ENCODE assay signal across 21 mouse cellular contexts in the genomic region with DNA sequence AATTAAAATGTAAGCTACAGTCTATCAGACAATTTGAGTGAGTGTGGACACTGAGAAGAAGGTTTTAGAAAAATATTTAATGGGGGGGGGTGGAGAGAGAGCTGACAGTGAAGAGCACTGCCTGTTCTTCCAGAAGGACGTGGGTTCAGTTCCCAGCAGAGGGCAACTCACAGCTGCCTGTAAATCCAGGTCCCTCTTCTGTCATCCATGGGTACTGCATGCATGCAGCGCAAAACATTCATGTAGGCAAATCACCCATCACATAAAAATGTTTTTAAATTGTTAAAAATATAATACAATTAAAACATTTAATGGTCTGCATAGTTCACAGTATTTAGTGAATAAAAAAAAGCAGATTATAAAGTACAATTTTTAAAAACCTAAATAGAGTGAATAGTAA. TPM values are rescaled to one million over a fixed set of nuclear protein-coding genes. Genes with fewer than 3 reads are reported as not detected.
DNase-seq lines count a peak whose midpoint lies in the region; ATAC-seq and TF ChIP-seq lines count a peak whose summit lies in the region.
"Had no signal": no experiment of that assay in that cellular context is flagged by ENCODE, and none has a peak within 500 bp of the region (broad histone marks: within the 10 kb centered on the region; RNA-seq: fewer than 3 reads in every experiment).

No protein-coding gene starts in this region.

- H3K4me3 ChIP-seq in heart, adult 2 months, result no peak overlapping the region
- no peak overlapping the region for H3K4me3 ChIP-seq in heart, embryonic 11.5 days (ENCODE audit: low read depth, low read length)
- no peak overlapping the region for H3K4me3 ChIP-seq in lung, embryonic 14.5 days (ENCODE audit: low read depth, low read length)
- no peak overlapping the region for H3K4me3 ChIP-seq in MEL (ENCODE audit: control insufficient read depth in 1 of 2, insufficient read depth in 1 of 2, low read depth in 2 of 2, low read length in 2 of 2)
- H3K4me3 ChIP-seq in stomach, postnatal 0 days (ENCODE audit: low read depth, low read length), result no peak overlapping the region
- no peak overlapping the region for H3K4me3 ChIP-seq in forebrain, embryonic 10.5 days
- H3K4me3 ChIP-seq: limb, embryonic 10.5 days; liver, embryonic 15.5 days had no signal

- peaks cover 7% of the 10 kb centered on the region for H3K4me1 ChIP-seq in heart, adult 2 months (ENCODE audit: control insufficient read depth, insufficient read depth, low read length)
- H3K4me1 ChIP-seq in heart, embryonic 11.5 days (ENCODE audit: control insufficient read depth, insufficient read depth, low read length), result peaks cover 46% of the 10 kb centered on the region
- peaks cover 24% of the 10 kb centered on the region for H3K4me1 ChIP-seq in lung, embryonic 14.5 days (ENCODE audit: insufficient read depth)
- H3K4me1 ChIP-seq in MEL (ENCODE audit: control insufficient read depth in 1 of 2, insufficient read depth in 2 of 2, low read length in 2 of 2), result peaks cover 0 to 3% of the 10 kb centered on the region in 2 experiments; a peak in 2 of 4 replicates
- H3K4me1 ChIP-seq in stomach, postnatal 0 days (replicated peaks; ENCODE audit: control insufficient read depth, insufficient read depth), result peaks cover 4% of the 10 kb centered on the region; the same call in 1 of the 2 replicates
- H3K4me1 ChIP-seq in forebrain, embryonic 10.5 days, result peaks cover 71% of the 10 kb centered on the region

- no peak overlapping the region for H3K4me2 ChIP-seq in heart, embryonic 11.5 days
- no peak overlapping the region for H3K4me2 ChIP-seq in lung, embryonic 14.5 days
- H3K4me2 ChIP-seq in stomach, postnatal 0 days (replicated peaks; ENCODE audit: low read depth), result no peak overlapping the region
- H3K4me2 ChIP-seq: hindbrain, embryonic 14.5 days; liver, embryonic 15.5 days had no signal

- H3K27me3 ChIP-seq in heart, adult 2 months (ENCODE audit: control insufficient read depth, insufficient read depth, low read length), result no peaks in the 10 kb centered on the region
- no peaks in the 10 kb centered on the region for H3K27me3 ChIP-seq in heart, embryonic 11.5 days (ENCODE audit: control insufficient read depth, insufficient read depth, low read length)
- no peaks in the 10 kb centered on the region for H3K27me3 ChIP-seq in lung, embryonic 14.5 days (ENCODE audit: insufficient read depth, low read length)
- H3K27me3 ChIP-seq in MEL (ENCODE audit: control insufficient read depth in 1 of 2, insufficient read depth in 2 of 2, low read length in 2 of 2), result peaks cover 4 to 32% of the 10 kb centered on the region in 2 experiments
- no peaks in the 10 kb centered on the region for H3K27me3 ChIP-seq in stomach, postnatal 0 days (ENCODE audit: control insufficient read depth, insufficient read depth, low read length)
- no peaks in the 10 kb centered on the region for H3K27me3 ChIP-seq in forebrain, embryonic 10.5 days (ENCODE audit: poor library complexity, severe bottlenecking)
- H3K27me3 ChIP-seq: liver, embryonic 15.5 days had no signal

- H3K27ac ChIP-seq in heart, adult 2 months, result no peak overlapping the region
- H3K27ac ChIP-seq in heart, embryonic 11.5 days (ENCODE audit: low read depth, low read length), result no peak overlapping the region
- no peak overlapping the region for H3K27ac ChIP-seq in lung, embryonic 14.5 days (ENCODE audit: low read depth)
- no peak overlapping the region for H3K27ac ChIP-seq in MEL (ENCODE audit: control insufficient read depth, low read depth, low read length)
- no peak overlapping the region for H3K27ac ChIP-seq in stomach, postnatal 0 days (replicated peaks)
- H3K27ac ChIP-seq in forebrain, embryonic 10.5 days, result no peak overlapping the region
- H3K27ac ChIP-seq: hindbrain, embryonic 14.5 days; limb, embryonic 10.5 days; liver, embryonic 15.5 days; macrophage had no signal

- WGBS in heart, adult 2 months, result 77% methylated on average over 2 of the region's 2 CpGs
- WGBS in heart, embryonic 11.5 days (ENCODE audit: insufficient replicate concordance), result 91% methylated on average over 2 of the region's 2 CpGs
- WGBS in lung, embryonic 14.5 days, result 84% methylated on average over 2 of the region's 2 CpGs
- WGBS in stomach, postnatal 0 days, result 85% methylated on average over 2 of the region's 2 CpGs
- 88% methylated on average over 2 of the region's 2 CpGs for WGBS in forebrain, embryonic 10.5 days

- no peak for TF ChIP-seq EP300 in heart, adult 2 months (IDR thresholded peaks at IDR 0.05; ENCODE audit: insufficient read depth, low read depth, low read length)
- TF ChIP-seq EP300 in MEL (IDR thresholded peaks at IDR 0.05; ENCODE audit: low read depth in 1 of 2, low read length in 2 of 2), result no peak
- no peak for TF ChIP-seq EP300 in stomach, postnatal 0 days (optimal IDR thresholded peaks at IDR 0.05)

- DNase-seq in heart, adult 2 months, result no peak
- DNase-seq in lung, embryonic 14.5 days, result no peak
- DNase-seq in lung, adult 18-20 months, result no peak
- DNase-seq in MEL (ENCODE audit: low read depth, low spot score), result peak; percentile 42
- no peak for DNase-seq in stomach, postnatal 0 days (ENCODE audit: low spot score)
- no peak for DNase-seq in adrenal gland, postnatal 36 days
- DNase-seq in forebrain, embryonic 10.5 days (ENCODE audit: extremely low spot score, low spot score), result no peak
- DNase-seq: cerebellum, adult 11 months; kidney, adult 9 months; kidney, postnatal 4 days; layer of hippocampus, postnatal 36 days; midbrain, embryonic 14.5 days; right cerebral cortex, postnatal 25 days had no signal

- peak; percentile 42 for TF ChIP-seq RAD21 in MEL (IDR thresholded peaks at IDR 0.05; ENCODE audit: low read depth, low read length)

- TF ChIP-seq CTCF in heart, adult 2 months (IDR thresholded peaks at IDR 0.05), result peak; percentile 31
- TF ChIP-seq CTCF in lung, embryonic 14.5 days (IDR thresholded peaks at IDR 0.05; ENCODE audit: low read depth), result peak; percentile 37; the same call in 1 of the 2 replicates
- peak; percentile 23 to 62 (median 31); a peak in 5 of 6 replicates for TF ChIP-seq CTCF in MEL (IDR thresholded peaks at IDR 0.05 in 2 of 3, conservative IDR thresholded peaks at IDR 0.05 in 1 of 3; ENCODE audit: control insufficient read depth in 1 of 3, insufficient read depth in 1 of 3, low read depth in 2 of 3, low read length in 3 of 3, poor library complexity in 1 of 3, severe bottlenecking in 1 of 3)
- TF ChIP-seq CTCF in stomach, postnatal 0 days (IDR thresholded peaks at IDR 0.05; ENCODE audit: low read depth), result peak; percentile 46

- intact Hi-C loops in heart, adult 2 months (cut with DNase I), result no loop called here

- ATAC-seq in heart, embryonic 11.5 days (replicated peaks; ENCODE audit: insufficient number of reproducible peaks, low FRiP score, low TSS enrichment), result no peak
- ATAC-seq in lung, embryonic 14.5 days (ENCODE audit: insufficient read depth), result no peak
- no peak for ATAC-seq in stomach, postnatal 0 days (ENCODE audit: low FRiP score, low TSS enrichment)
- ATAC-seq: activated CD4-positive, CD25-positive, alpha-beta regulatory T cell, adult 4 months had no signal

- H3K9ac ChIP-seq in heart, adult 2 months (ENCODE audit: low read depth, low read length), result no peak overlapping the region
- no peak overlapping the region for H3K9ac ChIP-seq in heart, embryonic 11.5 days (ENCODE audit: low read depth, low read length)
- no peak overlapping the region for H3K9ac ChIP-seq in lung, embryonic 14.5 days
- H3K9ac ChIP-seq in MEL (ENCODE audit: control insufficient read depth, low read depth, low read length, poor library complexity, severe bottlenecking), result no peak overlapping the region
- no peak overlapping the region for H3K9ac ChIP-seq in stomach, postnatal 0 days (ENCODE audit: low read length)
- H3K9ac ChIP-seq: hindbrain, embryonic 14.5 days; liver, embryonic 15.5 days had no signal

- H3K9me3 ChIP-seq in heart, embryonic 11.5 days (replicated peaks; ENCODE audit: control insufficient read depth, low read length), result no peaks in the 10 kb centered on the region
- H3K9me3 ChIP-seq in lung, embryonic 14.5 days (ENCODE audit: low read depth, low read length), result no peaks in the 10 kb centered on the region
- no peaks in the 10 kb centered on the region for H3K9me3 ChIP-seq in MEL (replicated peaks; ENCODE audit: insufficient read depth, low read length)
- H3K9me3 ChIP-seq in stomach, postnatal 0 days (ENCODE audit: control insufficient read depth, low read length), result no peaks in the 10 kb centered on the region
- H3K9me3 ChIP-seq in forebrain, embryonic 10.5 days, result no peaks in the 10 kb centered on the region
- H3K9me3 ChIP-seq: limb, embryonic 10.5 days; liver, embryonic 15.5 days had no signal

- no peaks in the 10 kb centered on the region for H3K79me2 ChIP-seq in heart, adult 2 months (replicated peaks; ENCODE audit: control insufficient read depth, insufficient read depth, low read length)
- no peaks in the 10 kb centered on the region for H3K79me2 ChIP-seq in MEL (ENCODE audit: control insufficient read depth, insufficient read depth, low read length, poor library complexity)

- no peak for TF ChIP-seq POLR2A in heart, adult 2 months (IDR thresholded peaks at IDR 0.05; ENCODE audit: insufficient read depth, low read depth, low read length)
- TF ChIP-seq POLR2A in MEL (IDR thresholded peaks at IDR 0.05; ENCODE audit: control insufficient read depth in 1 of 2, insufficient read depth in 1 of 2, low read depth in 1 of 2, low read length in 2 of 2, poor library complexity in 1 of 2), result no peak

- peaks cover 4% of the 10 kb centered on the region for H3K36me3 ChIP-seq in heart, adult 2 months (ENCODE audit: control insufficient read depth, insufficient read depth, low read length)
- no peaks in the 10 kb centered on the region for H3K36me3 ChIP-seq in heart, embryonic 11.5 days (ENCODE audit: control insufficient read depth, insufficient read depth, low read length)
- no peaks in the 10 kb centered on the region for H3K36me3 ChIP-seq in lung, embryonic 14.5 days (ENCODE audit: insufficient read depth)
- H3K36me3 ChIP-seq in MEL (ENCODE audit: control insufficient read depth in 1 of 2, insufficient read depth in 2 of 2, low read length in 2 of 2), result peaks cover 0 to 3% of the 10 kb centered on the region in 2 experiments; a peak in 2 of 4 replicates
- H3K36me3 ChIP-seq in stomach, postnatal 0 days (ENCODE audit: control insufficient read depth, insufficient read depth, low read length), result no peaks in the 10 kb centered on the region
- H3K36me3 ChIP-seq in forebrain, embryonic 10.5 days (replicated peaks), result peaks cover 42% of the 10 kb centered on the region
- H3K36me3 ChIP-seq: liver, embryonic 15.5 days had no signal

RNA-seq across cellular contexts. Expression of a gene that starts 49.6 kb away (rescaled TPM):
- 10 to 100 TPM; 13.6 to 16.0 TPM for total RNA-seq in heart, adult 2 months (2021)
- polyA plus RNA-seq in heart, adult 2 months (2012; rRNA removed), result 3.3 and 7.3 TPM in 2 replicates
- polyA plus RNA-seq in heart, embryonic 11.5 days (2014; fragmentation: Nextera tagmentation; extraction: Ambion mirVana), result 2.0 and 2.9 TPM in 2 replicates
- 6.0 and 7.0 TPM in 2 replicates for polyA plus RNA-seq in lung, embryonic 14.5 days (2014; fragmentation: Nextera tagmentation; extraction: Ambion mirVana)
- total RNA-seq in MEL (2012; rRNA removed), result not detected in 2 replicates
- polyA plus RNA-seq in MEL (2012; ENCODE audit: insufficient read depth in 1 of 2, insufficient read length in 2 of 2, low read depth in 1 of 2, low replicate concordance in 2 of 2, missing spikeins in 1 of 2), result not detected
- 1.1 and 1.4 TPM in 2 replicates for polyA plus RNA-seq in stomach, postnatal 0 days (2015; fragmentation: Nextera tagmentation; extraction: Ambion mirVana)
- 1 to 10 TPM; 3.7 to 4.3 TPM for total RNA-seq in adrenal gland, postnatal 36 days (2021)
- 5.2 and 5.5 TPM in 2 replicates for polyA plus RNA-seq in forebrain, embryonic 10.5 days (2016; fragmentation: Nextera tagmentation; extraction: Ambion mirVana)
- total RNA-seq: common myeloid progenitor, adult 5-6 weeks; granulocyte monocyte progenitor cell, adult 5-6 weeks had no signal
- polyA plus RNA-seq: activated CD4-positive, CD25-positive, alpha-beta regulatory T cell, adult 4 months; macrophage had no signal
